Mouse (Mus musculus) kidney, postnatal 0 days (tissue): Measurements from ENCODE around the gene Tead2. TPM values are rescaled to one million over a fixed set of nuclear protein-coding genes. Genes with fewer than 3 reads are reported as not detected.

Experiments used
- ATAC-seq: fragments of 200-750 bp; cut with Nextera tagmentation; replicated peaks from 2 replicates; pipeline ENCODE4 v1.8.0; 2017; ENCODE audit warnings: low read depth, moderate number of reproducible peaks, moderate TSS enrichment, moderate library complexity; ENCODE audit not compliant: low FRiP score
- DNase-seq: peaks from one replicate; pipeline ENCODE4 v3.0.0-alpha.2; 2016; ENCODE audit warnings: low spot score
- H3K27ac ChIP-seq: fragments of 300-500 bp; sonication (generic); 2 replicates; pipeline ENCODE4 v1.5.1; 2014; ENCODE audit warnings: mild to moderate bottlenecking
- H3K27me3 ChIP-seq: fragments of 300-500 bp; sonication (generic); 2 replicates; pipeline ENCODE4 v1.6.1; 2014; ENCODE audit warnings: low read length, mixed read lengths; ENCODE audit not compliant: insufficient read depth
- H3K36me3 ChIP-seq: fragments of 300-500 bp; sonication (generic); 2 replicates; pipeline ENCODE4 v1.6.1; 2014; ENCODE audit warnings: low read length, mixed read lengths; ENCODE audit not compliant: insufficient read depth
- H3K4me1 ChIP-seq: fragments of 300-500 bp; sonication (generic); replicated peaks from 2 replicates; pipeline ENCODE4 v1.6.1; 2014; ENCODE audit warnings: antibody characterized with exemption, low read length, mixed read lengths; ENCODE audit not compliant: insufficient read depth
- H3K4me2 ChIP-seq: fragments of 300-500 bp; sonication (generic); 2 replicates; pipeline ENCODE4 v1.6.1; 2014; ENCODE audit warnings: mild to moderate bottlenecking, low read length, moderate library complexity, mixed read lengths
- H3K4me3 ChIP-seq: fragments of 300-500 bp; sonication (generic); replicated peaks from 2 replicates; pipeline ENCODE4 v1.5.1; 2014; ENCODE audit warnings: low read depth, low read length
- H3K9ac ChIP-seq: fragments of 300-500 bp; sonication (generic); 2 replicates; pipeline ENCODE4 v1.6.1; 2014; ENCODE audit warnings: low read depth, low read length
- H3K9me3 ChIP-seq: fragments of 300-500 bp; sonication (generic); replicated peaks from 2 replicates; pipeline ENCODE4 v1.6.1; 2016; ENCODE audit warnings: low read length, inconsistent platforms, mixed read lengths
- CTCF ChIP-seq: IDR thresholded peaks from 2 replicates; pipeline ENCODE4 v1.5.1; 2016; ENCODE audit warnings: antibody characterized with exemption, low read depth, mild to moderate bottlenecking, moderate library complexity
- WGBS: fragments of 180-500 bp; shearing (Covaris S2); extraction: QIAGEN DNeasy Blood & Tissue Kit; methylation state at CpG from one replicate; pipeline ENCODE4 v1.1.7; 2014; 5-methylcytosine and 5-hydroxymethylcytosine counted together
- polyA plus RNA-seq: library from polyadenylated mRNA; unstranded; fragments of >200 nt; fragmentation: Nextera tagmentation; extraction: Ambion mirVana; gene quantifications from 2 replicates; pipeline ENCODE4 v1.2.1, GENCODE M21; 2015

Tead2 gene
- polyA plus RNA-seq, 1 experiment from 2014 or later = 94.3 TPM

- Histone ChIP-seq H3K9me3 (no peaks in the 10 kb centered on the region), H3K4me2 (peak overlapping the region; percentile 43; the same call in 1 of the 2 replicates), H3K27me3 (peaks cover 6% of the 10 kb centered on the region; the same call in 1 of the 2 replicates), H3K36me3 (no peaks in the 10 kb centered on the region), H3K4me3 (no peak overlapping the region), H3K27ac (no peak overlapping the region), H3K9ac (no peak overlapping the region), H3K4me1 (peaks cover 12% of the 10 kb centered on the region; the same call in 1 of the 2 replicates)
- TF ChIP-seq CTCF = no peak
- DNase-seq = no peak
- WGBS = 70% methylated on average over 7 of the region's 7 CpGs
- ATAC-seq = no peak
Observed at GRCm38 (mm10) chr7:45212356-45212755, 3.2 kb upstream of the Tead2 start.

GRCm38 (mm10) chr7:45213708-45214107 is 1.8 kb upstream of the Tead2 start:
- DNase-seq (no peak), ATAC-seq (no peak)
- Histone ChIP-seq H3K4me2 (no peak overlapping the region), H3K36me3 (peaks cover 8% of the 10 kb centered on the region; the same call in 1 of the 2 replicates), H3K9ac (no peak overlapping the region), H3K27ac (no peak overlapping the region), H3K4me3 (no peak overlapping the region), H3K4me1 (peaks cover 16% of the 10 kb centered on the region), H3K9me3 (no peaks in the 10 kb centered on the region), H3K27me3 (peaks cover 6% of the 10 kb centered on the region; the same call in 1 of the 2 replicates)
- TF ChIP-seq CTCF = no peak
- 65% methylated on average over 5 of the region's 5 CpGs for WGBS

- Histone ChIP-seq H3K9ac (peak overlapping the region; percentile 88), H3K4me2 (peak overlapping the region; percentile 93), H3K4me1 (peaks cover 15% of the 10 kb centered on the region), H3K4me3 (peak overlapping the region; percentile 77), H3K36me3 (peaks cover 27% of the 10 kb centered on the region), H3K27ac (peak overlapping the region; percentile 90), H3K27me3 (no peaks in the 10 kb centered on the region), H3K9me3 (no peaks in the 10 kb centered on the region)
- ATAC-seq (peak; percentile 57), DNase-seq (peak; percentile 94)
- TF ChIP-seq CTCF = no peak
- WGBS = 3% methylated on average over 13 of the region's 13 CpGs
Observed at GRCm38 (mm10) chr7:45216442-45217183, 1.1 kb downstream of the Tead2 start.

- peaks cover 9% of the 10 kb centered on the region for H3K4me1 ChIP-seq
- peaks cover 58% of the 10 kb centered on the region for H3K36me3 ChIP-seq
- DNase-seq (no peak), ATAC-seq (no peak)
- 87% methylated on average over 2 of the region's 2 CpGs for WGBS
- no peak overlapping the region for H3K9ac ChIP-seq
- H3K4me3 ChIP-seq = no peak overlapping the region
- H3K4me2 ChIP-seq = no peak overlapping the region
- TF ChIP-seq CTCF = no peak
- H3K9me3 ChIP-seq = no peaks in the 10 kb centered on the region
- no peaks in the 10 kb centered on the region for H3K27me3 ChIP-seq
- no peak overlapping the region for H3K27ac ChIP-seq
Observed at GRCm38 (mm10) chr7:45221680-45222079, 6.1 kb downstream of the Tead2 start.

GRCm38 (mm10) chr7:45224826-45225225 is 9.3 kb downstream of the Tead2 start:
- Histone ChIP-seq H3K36me3 (peaks cover 67% of the 10 kb centered on the region), H3K27me3 (no peaks in the 10 kb centered on the region)
- DNase-seq = no peak

GRCm38 (mm10) chr7:45226421-45226820 is 10.9 kb downstream of the Tead2 start:
- Histone ChIP-seq H3K36me3 (peaks cover 61% of the 10 kb centered on the region), H3K9ac (no peak overlapping the region), H3K9me3 (no peaks in the 10 kb centered on the region), H3K4me3 (no peak overlapping the region), H3K27me3 (no peaks in the 10 kb centered on the region), H3K4me2 (no peak overlapping the region), H3K27ac (no peak overlapping the region), H3K4me1 (no peaks in the 10 kb centered on the region)
- no peak for ATAC-seq
- no peak for TF ChIP-seq CTCF
- 95% methylated on average over 5 of the region's 5 CpGs for WGBS
- DNase-seq = no peak

More at GRCm38 (mm10) chr7:45224826-45225225, 9.3 kb downstream of the Tead2 start:
- no peak overlapping the region for H3K4me3 ChIP-seq
- H3K4me2 ChIP-seq = no peak overlapping the region
- no peak for ATAC-seq
- no peak overlapping the region for H3K9ac ChIP-seq
- no peak for TF ChIP-seq CTCF
- no peaks in the 10 kb centered on the region for H3K9me3 ChIP-seq
- no peaks in the 10 kb centered on the region for H3K4me1 ChIP-seq
- 86% methylated on average over 7 of the region's 7 CpGs for WGBS
- no peak overlapping the region for H3K27ac ChIP-seq
